Mouse (Mus musculus): Measurements from ENCODE around the gene Rtbdn. TPM values are rescaled to one million over a fixed set of nuclear protein-coding genes. Genes with fewer than 3 reads are reported as not detected.

Gene Rtbdn
- total and polyA plus RNA-seq, 2 experiments from 2014 or later = 3.5 to 10.4 TPM

DNA sequence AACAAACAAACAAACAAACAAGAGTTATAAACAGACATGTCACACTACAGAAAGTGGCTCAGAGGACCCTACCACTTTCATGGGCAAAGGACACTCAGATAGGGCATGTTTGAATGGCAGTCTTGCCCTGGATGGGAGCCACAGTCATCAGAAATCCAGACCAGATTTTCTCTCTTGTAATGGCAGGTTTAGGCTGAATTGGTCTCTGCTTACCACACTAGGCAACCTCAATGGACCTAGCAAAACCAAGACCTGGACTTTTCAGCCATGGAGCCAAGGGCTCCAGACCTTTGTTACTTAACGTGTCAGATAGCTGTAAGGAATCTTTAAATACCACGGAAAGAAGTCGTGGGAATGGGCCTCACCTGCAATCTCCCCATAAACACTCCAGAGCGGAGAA, 3.1 kb upstream of the Rtbdn start:
- peaks cover 5% of the 10 kb centered on the region; the same call in 1 of the 2 replicates for H3K27me3 ChIP-seq (ENCODE audit: insufficient read depth, low read length)
- ATAC-seq (no peak), DNase-seq (no peak)
- no peaks in the 10 kb centered on the region for H3K9me3 ChIP-seq (ENCODE audit: low read length)
- H3K27ac ChIP-seq (ENCODE audit: low read depth, low read length) = no peak overlapping the region
- TF ChIP-seq CTCF (IDR thresholded peaks at IDR 0.05; ENCODE audit: low read depth) = no peak
- H3K9ac ChIP-seq = 0 out of 2 replicates have a peak overlapping the region, but pooled peaks have one; percentile 40
- H3K36me3 ChIP-seq (ENCODE audit: insufficient read depth) = no peaks in the 10 kb centered on the region
- no peak overlapping the region; the same call in 1 of the 2 replicates for H3K4me3 ChIP-seq (ENCODE audit: low read depth, low read length)
- H3K4me2 ChIP-seq (ENCODE audit: low read depth) = no peak overlapping the region
- H3K4me1 ChIP-seq (ENCODE audit: insufficient read depth) = 0 out of 2 replicates have a peak, but pooled peaks cover 9% of the 10 kb centered on the region
- 16% methylated on average over 4 of the region's 4 CpGs for WGBS

DNA sequence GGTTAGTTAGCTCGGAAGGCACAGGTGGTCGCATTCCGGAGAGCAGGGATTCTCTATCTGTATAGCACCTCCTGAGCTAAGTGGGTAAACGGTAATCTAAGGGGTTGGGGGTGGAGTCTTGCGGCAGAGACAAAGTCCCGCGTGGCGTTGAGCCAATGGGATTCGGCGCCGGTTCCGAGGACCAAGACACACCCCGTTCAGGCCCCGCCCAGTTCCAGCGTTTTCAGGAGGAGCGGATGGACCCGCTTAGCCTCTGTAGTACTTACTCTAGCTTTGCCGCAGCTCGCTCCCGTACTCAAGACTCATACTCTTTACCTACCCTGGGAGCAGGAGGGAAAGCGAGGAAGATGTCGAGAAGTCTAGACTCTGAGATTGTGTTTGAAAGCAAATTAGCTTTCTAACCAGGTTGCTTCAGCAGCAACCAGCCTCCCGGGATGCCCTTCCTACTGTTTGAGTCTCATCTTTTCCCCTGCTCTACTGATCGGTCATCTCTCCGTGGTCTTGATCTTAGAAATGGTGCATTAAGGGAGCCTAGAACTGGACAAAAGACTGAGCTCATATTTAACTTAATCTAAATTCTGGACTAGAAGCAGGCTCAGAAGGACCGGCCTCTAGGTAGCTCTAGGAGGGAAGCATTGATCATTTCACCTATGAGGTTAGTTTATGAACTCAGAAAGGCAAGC, 2.2 kb upstream of the Rtbdn start:
- WGBS = 3% methylated on average over 26 of the region's 26 CpGs
- H3K4me2 ChIP-seq (ENCODE audit: low read depth) = peak overlapping the region; percentile 69
- H3K4me3 ChIP-seq (ENCODE audit: low read depth, low read length) = peak overlapping the region; percentile 77
- ATAC-seq (peak; percentile 17), DNase-seq (peak; percentile 76)
- H3K27me3 ChIP-seq (ENCODE audit: insufficient read depth, low read length) = peaks cover 5% of the 10 kb centered on the region; the same call in 1 of the 2 replicates
- no peak for TF ChIP-seq CTCF (IDR thresholded peaks at IDR 0.05; ENCODE audit: low read depth)
- H3K4me1 ChIP-seq (ENCODE audit: insufficient read depth) = 0 out of 2 replicates have a peak, but pooled peaks cover 9% of the 10 kb centered on the region
- no peak overlapping the region for H3K27ac ChIP-seq (ENCODE audit: low read depth, low read length)
- no peaks in the 10 kb centered on the region for H3K9me3 ChIP-seq (ENCODE audit: low read length)
- no peaks in the 10 kb centered on the region for H3K36me3 ChIP-seq (ENCODE audit: insufficient read depth)
- peak overlapping the region; percentile 80 for H3K9ac ChIP-seq

DNA sequence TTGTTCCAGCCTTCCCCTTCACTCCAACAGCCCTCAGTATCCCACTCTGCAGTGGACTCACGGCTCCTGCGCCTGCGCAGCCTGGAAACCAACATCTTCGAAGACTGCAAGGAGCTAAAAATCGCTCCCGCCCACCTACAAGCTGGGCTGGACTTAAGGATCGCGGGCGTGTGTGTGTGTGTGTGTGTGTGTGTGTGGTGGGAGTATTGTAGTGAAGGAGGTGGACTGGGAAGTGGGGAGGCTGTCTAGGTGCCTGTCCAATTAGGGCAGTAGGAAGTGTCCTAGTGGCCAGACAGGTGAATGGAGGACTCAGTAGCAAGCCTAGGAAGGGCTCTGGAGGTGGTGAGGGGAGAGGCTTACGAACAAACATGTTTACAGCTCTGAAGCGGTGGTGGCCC, 1.6 kb upstream of the Rtbdn start:
- Histone ChIP-seq H3K4me2 (ENCODE audit: low read depth) (peak overlapping the region; percentile 69), H3K27me3 (ENCODE audit: insufficient read depth, low read length) (peaks cover 11% of the 10 kb centered on the region; the same call in 1 of the 2 replicates), H3K36me3 (ENCODE audit: insufficient read depth) (no peaks in the 10 kb centered on the region), H3K4me3 (ENCODE audit: low read depth, low read length) (peak overlapping the region; percentile 77), H3K4me1 (ENCODE audit: insufficient read depth) (0 out of 2 replicates have a peak, but pooled peaks cover 9% of the 10 kb centered on the region), H3K27ac (ENCODE audit: low read depth, low read length) (peak overlapping the region; percentile 84; the same call in 1 of the 2 replicates), H3K9ac (peak overlapping the region; percentile 80), H3K9me3 (ENCODE audit: low read length) (no peaks in the 10 kb centered on the region)
- DNase-seq = peak; percentile 80
- peak; percentile 54 for ATAC-seq
- WGBS = 0% methylated on average over 11 of the region's 11 CpGs
- no peak for TF ChIP-seq CTCF (IDR thresholded peaks at IDR 0.05; ENCODE audit: low read depth)

DNA sequence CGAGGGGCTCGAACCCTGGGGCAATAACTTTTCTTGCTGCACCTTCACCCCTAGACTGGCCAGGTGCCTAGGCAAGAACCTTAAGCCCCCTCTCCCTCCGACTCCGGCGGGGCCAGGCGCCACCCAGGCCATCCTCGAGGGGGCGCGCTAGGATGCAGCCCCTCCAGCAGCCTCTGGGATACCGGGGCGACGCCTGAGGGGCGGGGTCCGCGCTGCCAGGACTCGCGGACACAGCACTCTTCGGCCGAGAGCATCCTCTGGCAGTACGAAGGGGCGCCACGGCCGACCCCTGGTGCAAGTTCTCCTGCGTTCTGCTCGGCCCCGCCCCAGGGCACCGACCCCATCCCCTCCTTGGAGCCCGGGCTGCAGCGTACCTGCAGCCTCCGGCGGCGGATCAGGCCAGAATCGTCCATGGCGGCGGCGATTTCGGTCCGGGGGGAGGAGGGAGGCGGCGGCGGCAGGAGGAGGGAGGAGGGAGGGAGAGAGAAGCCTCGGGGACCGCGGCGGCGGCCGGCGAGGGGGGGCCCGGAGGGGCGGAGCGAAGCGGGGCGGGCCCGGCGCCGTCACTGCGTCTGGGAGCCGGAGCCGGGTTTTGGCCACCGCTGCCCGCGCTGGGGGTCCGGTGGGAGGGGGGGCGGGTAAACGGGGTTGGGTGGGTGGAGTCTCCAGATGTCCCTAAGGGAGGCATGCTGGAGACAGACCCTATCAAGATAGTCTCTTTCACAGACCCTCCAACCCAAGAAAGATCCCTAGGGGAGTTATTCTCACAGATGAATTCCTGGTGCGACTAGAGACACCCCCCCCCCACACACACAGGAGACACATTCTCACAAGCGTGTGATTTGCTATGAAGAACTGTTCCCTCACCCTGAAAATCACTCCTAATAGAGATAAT, 911 bp upstream of the Rtbdn start:
- Histone ChIP-seq H3K4me1 (ENCODE audit: insufficient read depth) (0 out of 2 replicates have a peak, but pooled peaks cover 9% of the 10 kb centered on the region), H3K36me3 (ENCODE audit: insufficient read depth) (no peaks in the 10 kb centered on the region), H3K9me3 (ENCODE audit: low read length) (no peaks in the 10 kb centered on the region), H3K9ac (peak overlapping the region; percentile 80), H3K27me3 (ENCODE audit: insufficient read depth, low read length) (peaks cover 14% of the 10 kb centered on the region; the same call in 1 of the 2 replicates), H3K27ac (ENCODE audit: low read depth, low read length) (peak overlapping the region; percentile 84), H3K4me3 (ENCODE audit: low read depth, low read length) (peak overlapping the region; percentile 77), H3K4me2 (ENCODE audit: low read depth) (peak overlapping the region; percentile 69)
- WGBS = 1% methylated on average over 36 of the region's 67 CpGs
- peak; percentile 81 for ATAC-seq
- peak; percentile 78 for DNase-seq
- peak; percentile 75 for TF ChIP-seq CTCF (IDR thresholded peaks at IDR 0.05; ENCODE audit: low read depth)

DNA sequence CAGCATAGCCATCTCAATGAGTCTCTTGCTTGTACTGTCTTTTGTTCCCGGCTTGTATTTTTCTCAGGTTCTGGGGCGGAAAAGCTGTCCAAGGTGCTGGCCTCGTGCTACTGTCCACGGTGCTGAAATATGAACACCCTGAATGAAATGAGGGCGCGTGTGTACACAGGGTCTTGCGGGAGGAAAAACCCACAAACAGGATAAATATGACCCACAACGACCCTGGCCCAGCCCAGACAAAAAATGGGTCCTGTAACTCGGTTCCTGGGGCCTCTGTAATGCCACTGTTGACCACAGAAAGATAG, 402 bp downstream of the Rtbdn start:
- Histone ChIP-seq H3K4me2 (ENCODE audit: low read depth) (peak overlapping the region; percentile 69), H3K4me3 (ENCODE audit: low read depth, low read length) (peak overlapping the region; percentile 77), H3K36me3 (ENCODE audit: insufficient read depth) (no peaks in the 10 kb centered on the region), H3K27ac (ENCODE audit: low read depth, low read length) (no peak overlapping the region), H3K4me1 (ENCODE audit: insufficient read depth) (0 out of 2 replicates have a peak, but pooled peaks cover 9% of the 10 kb centered on the region), H3K9ac (peak overlapping the region; percentile 80; the same call in 1 of the 2 replicates), H3K9me3 (ENCODE audit: low read length) (no peaks in the 10 kb centered on the region), H3K27me3 (ENCODE audit: insufficient read depth, low read length) (peaks cover 14% of the 10 kb centered on the region; the same call in 1 of the 2 replicates)
- WGBS = 14% methylated on average over 9 of the region's 9 CpGs
- TF ChIP-seq CTCF (IDR thresholded peaks at IDR 0.05; ENCODE audit: low read depth) = no peak
- DNase-seq (no peak), ATAC-seq (no peak)

DNA sequence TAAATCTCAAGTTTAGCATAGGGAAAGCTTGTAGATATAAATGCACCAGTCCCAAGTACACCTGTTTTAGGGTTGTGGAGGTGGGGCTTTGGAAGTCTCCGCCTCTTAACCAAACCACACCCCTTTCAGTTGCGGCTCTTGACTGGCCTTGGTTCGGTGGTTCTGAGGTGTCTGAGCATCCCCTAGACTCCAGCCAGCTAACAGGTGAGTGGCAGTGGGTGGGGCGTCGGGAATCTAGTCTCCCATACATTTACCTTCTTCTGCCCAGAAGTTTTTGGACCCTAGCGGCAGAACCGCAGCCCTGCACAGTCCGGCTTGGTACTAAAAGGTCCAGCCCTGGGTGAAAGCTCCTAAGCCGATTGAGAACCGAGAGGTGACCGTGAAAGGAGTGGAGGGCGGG, 3.0 kb downstream of the Rtbdn start:
- Histone ChIP-seq H3K4me1 (ENCODE audit: insufficient read depth) (0 out of 2 replicates have a peak, but pooled peaks cover 9% of the 10 kb centered on the region), H3K4me3 (ENCODE audit: low read depth, low read length) (no peak overlapping the region), H3K4me2 (ENCODE audit: low read depth) (no peak overlapping the region), H3K27me3 (ENCODE audit: insufficient read depth, low read length) (peaks cover 22% of the 10 kb centered on the region), H3K9ac (no peak overlapping the region), H3K27ac (ENCODE audit: low read depth, low read length) (no peak overlapping the region), H3K9me3 (ENCODE audit: low read length) (no peaks in the 10 kb centered on the region), H3K36me3 (ENCODE audit: insufficient read depth) (no peaks in the 10 kb centered on the region)
- TF ChIP-seq CTCF (IDR thresholded peaks at IDR 0.05; ENCODE audit: low read depth) = no peak
- DNase-seq = no peak
- WGBS = 16% methylated on average over 12 of the region's 12 CpGs
- ATAC-seq = no peak
